Mouse (Mus musculus) skeletal muscle tissue, adult 2 months (tissue): Measurements from ENCODE around the gene 4933430I17Rik.
"Not testable (repeated sequence)": the region's sequence is repeated elsewhere in the genome, so short reads cannot be mapped to it uniquely, and the experiment has no call there.

Experiments
- DNase-seq: peaks from one replicate; pipeline ENCODE4 v3.0.0-alpha.2; 2012; ENCODE audit warnings: low read depth, low spot score

Gene 4933430I17Rik

GRCm38 (mm10) chr4:62524651-62525488, at the start of gene 4933430I17Rik, which contains the start of gene Pole3:
Gene 4933430I17Rik (plus strand): TSS chr4:62525369.
Gene Pole3 (minus strand): TSS chr4:62525068.
- peak; percentile 97 for DNase-seq

GRCm38 (mm10) chr4:62475793-62476192, 49.4 kb upstream of the 4933430I17Rik start:
- DNase-seq, result no peak

GRCm38 (mm10) chr4:62477542-62478244, 47.5 kb upstream of the 4933430I17Rik start:
- DNase-seq, result no peak

- DNase-seq, result not testable (repeated sequence)
Measured at GRCm38 (mm10) chr4:62479593-62479936, 45.6 kb upstream of the 4933430I17Rik start.

GRCm38 (mm10) chr4:62479937-62480708, 45.0 kb upstream of the 4933430I17Rik start, which contains the start of gene Bspry:
Gene Bspry (plus strand): TSS chr4:62480053.
- DNase-seq, result no peak

- DNase-seq, result no peak
Measured at GRCm38 (mm10) chr4:62480709-62481605, 44.2 kb upstream of the 4933430I17Rik start.

GRCm38 (mm10) chr4:62484928-62485327, 40.2 kb upstream of the 4933430I17Rik start:
- DNase-seq, result no peak

GRCm38 (mm10) chr4:62485450-62486161, 39.6 kb upstream of the 4933430I17Rik start:
- no peak for DNase-seq

GRCm38 (mm10) chr4:62486162-62486696, 38.9 kb upstream of the 4933430I17Rik start:
- no peak for DNase-seq

GRCm38 (mm10) chr4:62487172-62487571, 38.0 kb upstream of the 4933430I17Rik start:
- DNase-seq, result no peak

GRCm38 (mm10) chr4:62487914-62488313, 37.3 kb upstream of the 4933430I17Rik start:
- DNase-seq, result no peak

GRCm38 (mm10) chr4:62492682-62493081, 32.5 kb upstream of the 4933430I17Rik start:
- no peak for DNase-seq

GRCm38 (mm10) chr4:62494230-62494629, 30.9 kb upstream of the 4933430I17Rik start:
- no peak for DNase-seq

- DNase-seq, result peak; percentile 27
Measured at GRCm38 (mm10) chr4:62495946-62496345, 29.2 kb upstream of the 4933430I17Rik start.

- peak; percentile 47 for DNase-seq
Measured at GRCm38 (mm10) chr4:62496815-62497214, 28.4 kb upstream of the 4933430I17Rik start.

GRCm38 (mm10) chr4:62500799-62501198, 24.4 kb upstream of the 4933430I17Rik start:
- DNase-seq, result no peak

- DNase-seq, result no peak
Measured at GRCm38 (mm10) chr4:62501534-62501933, 23.6 kb upstream of the 4933430I17Rik start.

GRCm38 (mm10) chr4:62501964-62502732, 23.0 kb upstream of the 4933430I17Rik start:
- peak; percentile 86 for DNase-seq

- DNase-seq, result no peak
Measured at GRCm38 (mm10) chr4:62502969-62503368, 22.2 kb upstream of the 4933430I17Rik start.
